Mouse (Mus musculus) kidney, postnatal 10 days (tissue): ENCODE measurements around the gene Gucy2g.

Experiments
- DNase-seq: peaks from one replicate; pipeline ENCODE4 v3.0.0; 2021; ENCODE audit warnings: mixed read lengths

Gucy2g gene

GRCm38 (mm10) chr19:55241186-55241645 is at the start of gene Gucy2g:
Gene Gucy2g, minus strand, starts transcription at chr19:55241236.
- DNase-seq = no peak

GRCm38 (mm10) chr19:55288974-55289373 is 47.9 kb upstream of the Gucy2g start:
- no peak for DNase-seq

- no peak for DNase-seq
Observed at GRCm38 (mm10) chr19:55286034-55286433, 45.0 kb upstream of the Gucy2g start.

DNA sequence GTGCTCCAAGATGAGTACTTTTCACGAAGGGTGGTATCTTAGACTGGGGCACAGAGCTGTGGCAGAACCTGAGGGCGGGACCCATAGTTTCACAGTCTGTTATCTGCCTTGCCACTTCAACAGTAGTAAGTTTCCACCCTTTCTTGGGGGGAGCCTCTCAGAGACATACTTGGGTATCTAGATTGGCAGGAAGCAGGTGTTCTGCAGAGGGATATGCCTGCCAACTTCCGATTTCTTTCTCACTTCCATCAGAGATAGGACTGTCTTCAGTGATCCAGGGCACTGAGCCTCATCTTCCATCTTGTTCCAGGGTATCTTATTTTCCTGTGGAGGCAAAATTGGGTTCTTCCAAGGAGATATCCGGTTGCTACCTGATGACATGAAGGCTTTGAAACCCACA is 43.1 kb upstream of the Gucy2g start:
- no peak for DNase-seq

- DNase-seq = no peak
Observed at GRCm38 (mm10) chr19:55276770-55277169, 35.7 kb upstream of the Gucy2g start.

DNA sequence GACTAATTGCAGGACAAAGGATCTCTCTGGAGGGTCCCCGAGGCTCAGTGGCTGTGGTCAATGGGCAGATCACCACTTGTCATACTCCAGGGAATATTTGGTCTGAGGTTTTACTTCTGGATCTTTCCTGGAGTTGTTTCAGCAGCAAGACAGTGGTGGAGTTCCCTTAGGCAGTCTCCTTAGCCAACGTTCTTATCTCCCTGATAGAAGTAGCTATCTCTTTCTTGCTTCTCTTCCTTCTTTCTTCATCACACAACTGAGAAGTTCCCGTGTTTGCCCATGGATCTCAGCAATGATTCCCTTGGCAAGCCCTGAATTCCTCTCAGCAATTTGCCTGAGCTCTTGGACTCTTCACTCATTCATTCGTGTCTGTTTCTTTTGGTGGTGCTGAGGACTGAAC is 35.1 kb upstream of the Gucy2g start:
- no peak for DNase-seq

GRCm38 (mm10) chr19:55273340-55273739 is 32.3 kb upstream of the Gucy2g start:
- DNase-seq = no peak

- DNase-seq = no peak
Observed at GRCm38 (mm10) chr19:55271448-55271847, 30.4 kb upstream of the Gucy2g start.

GRCm38 (mm10) chr19:55269051-55269450 is 28.0 kb upstream of the Gucy2g start:
- peak; percentile 41 for DNase-seq

GRCm38 (mm10) chr19:55268150-55268549 is 27.1 kb upstream of the Gucy2g start:
- DNase-seq = no peak

- DNase-seq = peak; percentile 62
Observed at GRCm38 (mm10) chr19:55266786-55267185, 25.8 kb upstream of the Gucy2g start.

GRCm38 (mm10) chr19:55265269-55265668 is 24.2 kb upstream of the Gucy2g start:
- no peak for DNase-seq

GRCm38 (mm10) chr19:55260389-55261184 is 19.6 kb upstream of the Gucy2g start:
- no peak for DNase-seq

GRCm38 (mm10) chr19:55258514-55258913 is 17.5 kb upstream of the Gucy2g start:
- DNase-seq = no peak

DNA sequence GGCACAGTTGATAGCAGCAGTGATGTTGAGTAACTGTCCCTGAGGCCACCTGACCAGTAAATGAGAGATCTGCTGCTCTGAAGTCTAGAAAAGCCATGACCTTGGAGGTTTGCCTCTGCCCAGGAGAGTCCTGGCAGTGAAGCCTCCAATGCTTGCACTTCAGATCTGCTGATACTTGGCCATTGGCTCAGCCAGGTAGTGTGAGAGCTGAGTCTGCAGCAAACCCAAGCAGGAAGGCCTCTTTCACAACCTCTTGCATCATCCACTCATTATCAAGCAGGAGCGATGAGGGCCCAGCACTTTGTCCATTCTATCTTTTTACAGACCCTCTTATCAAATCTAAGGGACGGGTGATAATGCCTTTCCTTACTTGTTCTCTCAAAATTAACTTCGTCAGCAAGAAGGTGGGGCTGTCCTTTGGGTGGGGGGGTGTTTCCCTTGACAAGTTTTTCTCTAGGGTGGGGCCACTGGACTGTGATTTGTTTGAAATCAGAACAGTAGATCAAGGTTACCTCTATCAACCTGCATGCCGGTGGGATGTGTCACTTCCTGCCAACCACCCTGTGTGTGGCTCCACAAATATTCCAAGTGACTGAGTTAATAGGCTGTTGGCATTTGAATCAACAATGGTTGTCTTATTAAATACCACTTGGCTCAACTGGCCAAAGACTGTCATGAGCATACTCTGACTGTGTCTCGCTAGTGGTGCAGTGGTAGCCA is 16.8 kb upstream of the Gucy2g start:
- DNase-seq = no peak

- DNase-seq = peak; percentile 2
Observed at GRCm38 (mm10) chr19:55256156-55256555, 15.1 kb upstream of the Gucy2g start.

GRCm38 (mm10) chr19:55254513-55255016 is 13.5 kb upstream of the Gucy2g start:
- DNase-seq = peak; percentile 63

GRCm38 (mm10) chr19:55253570-55254441 is 12.8 kb upstream of the Gucy2g start:
- DNase-seq = peak; percentile 77

- no peak for DNase-seq
Observed at GRCm38 (mm10) chr19:55253239-55253569, 12.2 kb upstream of the Gucy2g start.

DNA sequence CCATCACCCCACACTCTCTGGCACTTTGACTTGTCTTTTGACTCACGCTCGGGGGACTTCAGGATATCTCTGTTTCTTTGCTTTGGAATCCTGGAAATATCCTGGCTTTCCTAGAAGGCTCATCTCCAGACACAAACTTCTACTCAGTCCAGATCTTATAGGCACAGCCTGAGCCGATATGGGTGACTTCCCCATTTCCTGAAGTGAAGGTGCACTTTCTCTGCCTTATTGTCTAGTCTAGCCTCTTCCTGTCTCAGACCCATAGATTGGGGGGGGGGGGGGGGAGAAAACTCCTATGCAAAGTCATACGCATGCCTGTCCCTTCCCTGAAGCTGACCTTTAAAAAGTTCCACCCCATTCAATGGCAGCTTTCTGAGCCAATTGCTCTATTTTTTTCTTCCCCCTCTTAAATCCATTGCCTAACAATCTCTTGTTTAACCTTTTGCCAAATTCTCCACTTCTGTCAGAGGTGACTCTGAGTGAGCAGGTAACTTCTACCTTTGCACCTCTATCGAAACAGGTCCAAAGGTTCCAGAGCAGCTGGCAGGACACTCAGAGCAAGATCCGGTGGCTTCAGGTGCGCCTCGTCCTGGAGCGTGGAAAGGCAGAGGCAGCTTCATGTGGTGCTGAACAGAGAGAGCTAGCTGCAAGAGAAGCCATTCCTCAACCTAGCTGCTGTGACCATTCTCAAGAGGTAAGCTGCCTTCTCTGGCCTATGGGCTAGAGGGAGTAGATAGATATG is 10.5 kb upstream of the Gucy2g start, which contains the start of gene Acsl5:
Acsl5 (plus strand) TSS at position 556 of the 742 bp plus-strand sequence.
- DNase-seq = no peak

- no peak for DNase-seq
Observed at GRCm38 (mm10) chr19:55250451-55250850, 9.4 kb upstream of the Gucy2g start.

- no peak for DNase-seq
Observed at GRCm38 (mm10) chr19:55247991-55248520, 7.0 kb upstream of the Gucy2g start.
